Mouse (Mus musculus): ENCODE results near the gene C1ra.
A peak's percentile ranks its signal among the peaks of the same experiment; 100 is the strongest.
"Not testable (repeated sequence)": the region's sequence is repeated elsewhere in the genome, so short reads cannot be mapped to it uniquely, and the experiment has no call there.

C1ra gene

DNA sequence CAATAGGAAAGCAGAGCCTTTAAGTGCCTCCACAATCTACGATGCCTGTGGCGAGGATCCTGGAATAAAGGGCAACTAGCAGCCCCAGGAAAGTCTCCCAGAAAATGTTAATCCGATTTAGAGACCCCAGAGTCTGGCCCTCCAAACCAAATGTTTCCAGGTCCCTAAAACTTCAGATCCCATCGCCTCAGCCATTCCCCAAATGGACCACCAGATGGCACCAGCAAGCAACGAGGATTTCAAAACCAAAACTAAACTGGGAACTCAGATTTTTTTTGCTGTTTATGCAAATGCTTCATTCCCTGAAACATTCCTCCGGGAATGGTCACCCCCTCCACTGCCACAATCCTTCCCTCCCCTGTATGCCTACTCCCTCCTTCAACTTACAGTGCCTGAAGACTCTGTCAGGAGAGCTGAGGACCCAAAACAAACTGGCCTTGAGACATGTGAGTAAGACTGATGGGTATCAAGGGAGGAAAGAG, at the start of gene C1ra:
TSS of gene C1ra (plus strand) at position 51 of the 482 bp plus-strand sequence.
- peak; percentile 68 for DNase-seq (ENCODE audit: low read depth, low spot score)

DNA sequence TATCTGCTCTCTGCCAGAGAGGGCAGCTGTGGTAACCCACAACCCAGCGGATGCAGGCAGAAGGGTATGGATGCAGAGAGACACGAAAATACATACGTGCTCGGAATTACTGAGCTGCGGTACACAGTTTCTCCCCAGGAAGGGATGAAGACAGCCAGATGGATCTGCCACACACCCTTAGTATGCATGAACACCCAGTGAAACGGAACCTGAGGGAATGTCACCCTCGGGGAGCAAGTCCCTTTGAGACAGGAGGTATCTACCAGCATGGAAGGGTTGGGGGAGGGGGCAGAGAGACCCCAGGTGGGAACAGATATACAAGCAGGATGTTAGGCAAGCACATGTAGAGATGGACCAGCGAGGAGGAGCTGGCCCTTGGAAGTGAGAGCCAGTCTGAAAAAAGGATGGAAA, 48.3 kb upstream of the C1ra start:
- peak; percentile 56 for DNase-seq (ENCODE audit: low read depth, low spot score)

DNA sequence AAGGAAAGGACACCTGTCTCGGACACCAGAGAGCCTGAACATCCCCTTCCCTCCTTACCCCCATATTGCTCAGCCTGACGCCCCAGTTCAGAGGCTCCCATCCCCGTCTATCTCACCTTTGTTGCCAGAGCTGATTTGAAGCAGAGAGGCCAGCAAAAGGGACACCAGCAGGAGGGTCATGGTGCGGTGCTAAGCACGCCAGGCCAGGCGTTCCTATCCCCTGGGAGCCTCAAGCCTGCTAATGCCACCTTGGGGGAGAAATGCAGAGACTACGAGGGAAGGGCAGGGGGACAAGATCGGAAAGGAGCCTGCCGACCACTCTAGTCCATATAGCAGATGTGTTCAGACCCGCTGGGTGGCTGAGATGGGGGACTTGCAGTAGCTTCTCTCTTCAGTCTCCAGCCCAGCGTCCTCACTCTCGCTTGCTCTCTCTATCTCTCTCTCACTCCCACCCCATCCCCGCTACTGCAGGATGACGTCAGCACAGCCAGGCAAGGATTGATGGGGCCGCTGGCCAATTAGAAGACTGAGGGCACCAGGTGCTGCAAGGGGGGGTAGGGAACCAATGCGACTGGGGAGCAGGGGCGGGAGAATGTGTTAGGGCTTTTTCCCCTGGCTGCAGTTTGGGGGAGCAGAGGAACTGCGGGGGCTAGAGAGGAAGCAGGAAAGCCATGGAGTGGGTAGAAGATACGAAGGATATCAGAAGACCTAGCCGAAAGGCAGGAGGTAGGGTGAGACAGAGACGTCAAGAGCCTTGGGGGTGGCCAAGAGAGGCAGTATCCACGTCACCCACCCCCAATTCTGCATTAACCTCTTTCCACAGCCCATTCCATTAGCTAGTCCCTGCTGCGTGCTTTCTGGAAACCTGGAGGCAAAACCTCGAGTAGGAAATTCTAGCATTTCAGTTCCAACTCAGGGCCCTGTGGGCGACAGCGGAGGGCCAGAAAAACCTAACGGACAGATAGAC, 47.6 kb upstream of the C1ra start, which contains the start of gene Clstn3:
TSS of gene Clstn3 (minus strand) at position 490 of the 967 bp plus-strand sequence.
- DNase-seq (ENCODE audit: low read depth, low spot score), result peak; percentile 99

DNA sequence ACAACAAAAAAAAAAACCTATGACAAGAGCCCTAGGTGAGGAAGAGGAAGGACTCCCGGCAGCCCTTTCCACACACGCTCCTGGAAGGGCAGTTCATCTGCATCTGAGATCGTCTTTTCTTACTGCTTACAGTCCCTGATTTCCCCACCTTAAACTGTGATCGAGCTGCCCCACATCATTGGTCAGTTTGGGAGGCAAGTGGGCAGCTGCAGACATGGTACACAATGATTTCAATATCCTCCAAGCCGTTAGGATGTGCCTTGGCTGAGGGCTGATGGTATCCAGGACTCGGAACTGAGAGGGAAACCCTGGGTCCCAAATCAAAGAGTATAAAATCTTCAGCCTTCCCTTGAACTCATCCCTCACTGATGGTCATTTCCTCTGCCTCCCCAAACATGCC, 46.9 kb upstream of the C1ra start:
- peak; percentile 41 for DNase-seq (ENCODE audit: low read depth, low spot score)

DNA sequence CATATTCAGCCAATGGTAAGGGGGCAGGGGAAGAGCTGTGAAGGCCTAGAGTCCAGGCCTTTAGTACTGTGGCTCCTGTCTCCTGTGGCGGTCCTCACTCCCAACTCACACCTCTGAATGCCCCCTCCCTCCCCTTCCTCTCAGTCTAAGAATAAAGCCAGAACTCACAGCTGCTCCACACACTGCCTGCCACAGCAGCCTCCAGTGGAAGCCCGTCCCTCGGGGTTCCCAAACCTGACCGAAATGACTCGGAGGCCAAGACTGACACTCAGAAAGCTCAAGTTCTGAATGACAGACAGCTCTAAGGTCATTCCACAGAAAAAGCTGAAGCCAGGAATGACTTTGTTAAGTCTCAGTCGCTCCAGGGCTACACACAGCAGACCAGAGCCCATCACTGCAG, 46.5 kb upstream of the C1ra start:
- DNase-seq (ENCODE audit: low read depth, low spot score), result no peak

DNA sequence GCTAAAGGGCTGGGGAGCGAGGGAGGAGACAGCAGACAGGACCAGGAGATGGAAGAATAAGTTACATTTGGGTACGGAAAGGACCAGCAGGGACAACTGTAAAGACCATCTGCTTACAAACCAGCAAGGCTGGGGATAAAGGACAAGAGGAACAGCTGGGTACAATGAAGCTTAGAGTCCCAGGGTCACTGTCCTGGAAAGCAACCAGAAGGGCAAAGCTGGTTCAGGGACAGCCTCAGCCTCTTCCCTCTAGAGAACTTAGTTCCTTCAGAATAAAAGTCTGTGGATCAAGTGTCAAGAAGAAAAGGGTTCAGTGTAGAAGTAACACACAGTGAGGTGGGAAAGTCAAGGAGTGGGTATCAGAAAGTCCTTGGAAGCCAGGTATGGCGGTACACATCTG, 41.1 kb upstream of the C1ra start:
- no peak for DNase-seq (ENCODE audit: low read depth, low spot score)

DNA sequence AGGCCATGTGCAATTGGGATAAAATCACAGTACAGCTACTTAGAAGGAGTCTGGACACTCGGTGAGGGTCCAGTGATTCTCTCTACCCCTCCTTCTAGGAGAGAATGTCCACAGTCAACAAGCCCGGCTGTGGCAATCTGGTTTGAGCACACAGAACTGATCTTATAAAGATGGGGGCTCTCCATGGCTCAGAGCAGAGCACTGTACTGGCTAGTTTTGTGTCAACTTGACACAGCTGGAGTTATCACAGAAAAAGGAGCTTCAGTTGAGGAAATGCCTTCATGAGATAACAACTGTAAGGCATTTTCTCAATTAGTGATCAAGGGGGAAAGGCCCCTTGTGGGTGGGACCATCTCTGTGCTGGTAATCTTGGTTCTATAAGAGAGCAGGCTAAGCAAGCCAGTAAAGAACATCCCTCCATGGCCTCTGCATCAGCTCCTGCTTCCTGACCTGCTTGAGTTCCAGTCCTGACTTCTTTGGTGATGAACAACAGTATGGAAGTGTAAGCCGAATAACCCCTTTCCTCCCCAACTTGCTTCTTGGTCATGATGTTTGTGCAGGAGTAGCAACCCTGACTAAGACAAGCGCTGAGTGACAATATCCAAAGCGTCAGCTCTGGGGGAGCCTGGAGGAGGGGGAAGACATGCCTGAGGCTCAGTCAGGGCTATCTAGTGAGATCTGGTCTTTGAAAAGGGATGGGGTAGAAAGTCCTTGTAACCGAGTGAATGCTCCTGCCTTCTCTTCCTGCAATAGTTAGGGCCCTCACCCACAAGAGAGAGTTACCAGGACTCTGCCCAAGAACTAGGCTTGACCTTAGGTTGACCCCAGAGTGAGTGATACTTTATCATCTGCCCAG, 40.2 kb upstream of the C1ra start:
- DNase-seq (ENCODE audit: low read depth, low spot score), result not testable (repeated sequence)

DNA sequence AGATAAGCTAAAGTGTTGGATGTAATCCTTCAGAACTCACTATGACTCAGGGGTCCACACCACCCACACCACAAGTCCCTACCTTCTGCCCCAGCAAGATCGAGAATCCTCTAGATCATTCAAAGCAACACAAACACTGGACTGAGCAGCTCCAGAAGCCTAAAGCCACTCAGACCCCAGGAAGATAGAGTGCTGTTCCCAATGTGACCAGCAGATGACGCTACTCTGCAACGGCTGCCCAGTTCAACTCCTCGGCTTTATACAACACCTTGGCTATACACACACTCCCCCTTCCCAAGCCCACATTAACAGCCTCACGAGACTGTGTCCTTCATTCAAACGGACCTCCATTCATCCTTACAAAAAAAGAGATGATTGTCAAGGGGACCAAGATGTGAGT, 39.4 kb upstream of the C1ra start:
- DNase-seq (ENCODE audit: low read depth, low spot score), result peak; percentile 48

DNA sequence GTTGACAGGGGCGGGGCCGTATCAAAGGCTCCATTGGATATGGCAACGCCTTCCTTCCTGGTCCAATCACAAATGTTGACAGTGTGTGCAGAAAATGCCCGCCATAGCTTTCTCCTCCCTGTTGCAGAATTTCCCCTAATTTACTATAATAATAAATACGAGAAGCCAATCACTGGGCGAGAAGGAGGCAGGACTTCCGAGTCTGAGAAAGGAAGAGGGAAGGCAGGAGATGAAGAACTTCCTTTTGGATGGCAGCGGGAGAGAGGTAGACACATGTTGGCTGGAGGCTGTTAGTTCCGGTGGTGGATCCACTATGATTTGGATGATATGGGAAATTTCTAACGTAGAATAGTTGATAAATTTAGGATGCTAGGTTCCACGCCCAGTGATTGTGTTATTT, 37.6 kb upstream of the C1ra start:
- no peak for DNase-seq (ENCODE audit: low read depth, low spot score)

DNA sequence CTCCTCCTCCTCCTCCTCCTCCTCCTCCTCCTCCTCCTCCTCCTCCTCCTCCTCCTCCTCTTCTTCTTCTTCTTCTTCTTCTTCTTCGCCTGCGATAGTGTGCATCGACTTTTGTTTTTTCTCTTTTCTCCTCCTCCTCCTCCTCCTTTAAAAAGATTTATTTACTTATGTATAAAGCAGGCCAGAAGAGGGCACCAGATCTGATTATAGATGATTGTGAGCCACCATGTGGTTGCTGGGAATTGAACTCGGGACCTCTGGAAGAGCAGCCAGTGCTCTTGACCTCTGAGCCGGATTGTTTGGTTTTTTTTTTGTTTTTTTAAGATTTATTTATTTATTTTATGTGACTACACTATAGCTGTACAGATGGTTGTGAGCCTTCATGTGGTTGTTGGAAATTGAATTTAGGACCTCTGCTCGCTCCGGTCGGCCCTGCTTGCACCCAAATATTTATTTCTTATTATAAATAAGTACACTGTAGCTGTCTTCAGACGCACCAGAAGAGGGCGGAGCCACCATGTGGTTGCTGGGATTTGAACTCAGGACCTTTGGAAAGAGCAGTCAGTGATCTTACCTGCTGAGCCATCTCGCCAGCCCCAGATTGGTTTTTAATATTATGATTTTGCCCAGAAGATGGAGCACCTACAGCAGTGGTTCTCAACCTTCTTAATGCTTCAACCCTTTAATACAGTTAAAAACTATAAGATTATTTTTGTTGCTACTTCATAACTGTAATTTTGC, 36.7 kb upstream of the C1ra start:
- DNase-seq (ENCODE audit: low read depth, low spot score), result not testable (repeated sequence)

DNA sequence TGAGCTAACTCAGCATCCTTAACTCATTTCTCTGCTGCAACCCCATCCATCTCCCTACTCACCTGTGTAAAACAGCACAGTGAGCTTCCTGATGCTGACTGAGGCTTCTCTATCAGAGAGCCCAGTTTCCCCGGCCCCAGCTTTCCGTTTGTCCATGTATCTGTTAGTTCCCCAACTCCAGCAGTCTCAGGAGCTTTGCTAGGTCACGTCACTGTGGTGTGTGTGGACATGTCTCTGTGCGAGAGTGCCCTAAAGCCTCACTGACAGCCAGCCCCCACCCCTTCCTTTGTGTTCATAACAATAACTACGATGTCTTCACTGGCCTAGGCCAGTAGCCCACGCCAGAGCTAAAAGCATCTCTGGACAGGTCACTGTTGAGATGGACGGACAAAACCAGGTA, 36.0 kb upstream of the C1ra start:
- DNase-seq (ENCODE audit: low read depth, low spot score), result no peak

DNA sequence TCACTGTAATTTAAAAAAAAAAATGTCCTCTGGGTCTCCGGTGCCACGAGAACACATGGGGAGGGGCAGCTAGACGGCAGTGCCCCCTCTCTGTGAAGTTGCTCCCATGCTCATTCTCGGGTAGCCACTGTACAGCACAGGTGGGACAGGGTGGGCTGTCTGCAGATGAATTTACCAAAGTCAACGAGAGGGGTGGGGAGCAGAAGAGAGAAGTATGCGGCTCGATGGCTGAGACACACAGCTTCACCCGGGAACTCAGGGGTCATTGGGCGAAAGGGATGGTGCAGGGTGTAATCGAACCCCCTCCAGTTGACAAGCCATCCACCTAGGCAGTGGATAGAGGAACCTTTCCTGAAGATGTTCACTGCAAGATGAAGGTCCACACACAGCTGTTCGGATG, 35.4 kb upstream of the C1ra start:
- no peak for DNase-seq (ENCODE audit: low read depth, low spot score)

DNA sequence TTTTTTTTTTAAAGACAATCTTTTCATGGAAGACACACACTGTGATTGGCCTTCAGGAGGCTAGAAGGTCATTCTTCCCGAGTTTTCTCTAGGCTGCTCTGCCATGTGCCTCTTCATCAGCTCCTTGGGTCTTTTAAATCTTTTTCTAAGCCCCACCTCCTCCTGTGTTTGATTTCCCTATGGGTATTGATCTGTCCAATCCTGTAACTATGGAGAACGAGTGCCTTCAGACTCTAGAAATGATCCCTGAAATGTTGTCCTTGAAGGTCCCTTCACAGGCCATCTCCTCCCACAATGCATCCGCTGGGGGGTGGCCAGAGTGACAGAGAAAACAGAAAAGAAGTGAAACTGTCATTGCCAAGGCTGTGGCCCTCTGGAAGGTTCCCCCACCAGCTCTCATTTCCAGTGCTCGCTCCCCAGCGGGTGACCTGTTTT, 35.0 kb upstream of the C1ra start:
- no peak for DNase-seq (ENCODE audit: low read depth, low spot score)

DNA sequence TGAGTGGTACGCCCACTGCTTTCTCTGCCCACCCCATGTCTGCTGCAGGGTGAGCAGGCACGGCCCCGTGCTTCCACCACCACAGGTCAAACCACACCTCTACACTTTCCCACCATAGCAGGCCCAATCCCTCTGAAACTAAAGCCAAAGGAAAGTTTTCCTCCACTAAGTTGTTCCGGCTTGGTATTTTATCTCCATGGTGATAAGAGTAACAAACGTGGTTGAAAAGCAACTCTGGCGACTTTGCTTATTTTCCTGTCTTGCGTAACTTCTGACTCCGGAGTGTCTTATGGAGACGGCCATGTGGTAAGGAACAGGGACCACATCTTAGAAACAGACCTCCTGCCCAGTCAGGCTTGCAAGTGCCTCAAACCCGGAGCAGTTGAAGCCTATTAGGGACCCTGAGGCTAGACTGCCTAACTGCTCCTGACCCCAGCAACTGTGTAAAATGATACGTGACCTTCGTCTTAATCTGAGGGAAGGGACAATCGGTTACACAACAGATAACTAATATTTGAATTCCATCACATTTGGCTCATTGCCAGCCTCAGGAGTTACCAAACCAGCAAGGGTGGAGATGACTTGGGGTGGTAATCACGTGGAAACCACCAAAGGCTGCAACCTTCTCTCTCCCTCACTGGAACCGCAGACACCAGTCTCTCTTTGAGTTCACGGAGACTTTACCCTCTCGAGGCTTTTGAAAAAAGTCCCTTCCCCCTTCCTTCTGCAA, 34.1 kb upstream of the C1ra start:
- DNase-seq (ENCODE audit: low read depth, low spot score), result no peak

DNA sequence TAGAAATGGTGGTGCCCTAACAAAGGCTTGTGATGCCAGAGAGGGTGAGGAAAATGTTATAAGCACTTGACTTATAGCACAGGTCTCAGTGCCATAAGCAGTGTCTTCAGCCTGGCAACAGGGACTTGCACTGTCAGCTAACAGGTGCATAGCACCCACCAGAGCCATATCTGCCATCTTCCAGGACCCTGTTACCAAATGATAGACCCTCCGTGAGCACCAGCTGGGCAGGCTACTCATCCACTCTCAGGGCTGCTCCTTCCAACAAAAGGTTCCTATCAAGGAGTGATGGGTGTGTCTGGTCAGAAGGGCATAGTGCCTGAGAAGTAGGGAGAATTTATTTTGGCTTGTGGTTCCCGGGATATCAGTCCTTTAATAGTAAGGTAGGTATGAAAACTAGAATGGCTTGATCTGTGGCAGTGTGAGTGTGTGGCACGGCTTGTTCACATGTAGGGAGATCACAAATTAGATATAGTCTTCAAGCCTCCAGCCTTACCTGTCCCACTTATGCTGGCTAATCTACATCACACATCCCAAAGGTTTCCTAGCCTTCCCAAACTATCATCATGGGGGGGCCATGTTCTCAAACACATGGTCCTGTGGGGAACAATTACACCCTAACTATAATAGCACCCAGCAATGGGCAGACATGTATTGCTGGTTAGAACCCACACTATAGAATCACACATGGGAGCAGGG, 33.2 kb upstream of the C1ra start:
- no peak for DNase-seq (ENCODE audit: low read depth, low spot score)

DNA sequence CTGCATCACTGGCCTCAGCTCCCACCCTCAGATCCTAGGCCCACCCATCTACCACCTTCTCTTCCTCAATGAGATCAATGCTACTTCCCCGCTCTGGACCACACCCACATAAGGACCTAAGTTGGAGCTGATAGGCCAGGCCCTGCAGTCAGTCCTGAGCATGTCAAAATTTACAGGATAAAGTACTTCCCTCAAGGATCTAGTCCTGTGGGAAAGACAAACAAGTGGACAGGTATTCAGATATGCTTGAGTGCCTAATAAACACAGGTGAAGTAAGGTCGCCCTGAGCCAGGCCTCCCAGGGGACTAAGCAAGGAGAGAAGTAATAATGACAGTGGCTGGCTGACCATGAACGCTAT, 32.7 kb upstream of the C1ra start:
- DNase-seq (ENCODE audit: low read depth, low spot score), result no peak

DNA sequence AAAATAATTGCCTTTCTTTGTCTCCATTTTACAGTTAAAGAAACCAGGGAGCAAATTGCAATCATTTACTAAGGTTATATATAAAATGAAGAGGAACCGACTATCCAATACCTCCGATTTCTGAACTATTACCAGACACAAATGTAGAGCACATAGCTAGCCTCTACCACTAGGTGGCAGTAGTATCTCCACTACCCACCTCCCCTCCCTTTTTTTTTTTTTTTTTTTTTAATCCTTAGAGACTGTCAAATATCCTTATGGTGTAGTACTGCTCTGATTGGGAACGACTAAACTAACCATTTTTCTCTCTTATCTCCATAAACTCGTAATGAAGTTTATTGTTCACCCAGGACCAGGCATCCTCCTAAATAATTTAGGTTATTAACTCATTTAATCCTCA, 31.9 kb upstream of the C1ra start:
- peak; percentile 78 for DNase-seq (ENCODE audit: low read depth, low spot score)

DNA sequence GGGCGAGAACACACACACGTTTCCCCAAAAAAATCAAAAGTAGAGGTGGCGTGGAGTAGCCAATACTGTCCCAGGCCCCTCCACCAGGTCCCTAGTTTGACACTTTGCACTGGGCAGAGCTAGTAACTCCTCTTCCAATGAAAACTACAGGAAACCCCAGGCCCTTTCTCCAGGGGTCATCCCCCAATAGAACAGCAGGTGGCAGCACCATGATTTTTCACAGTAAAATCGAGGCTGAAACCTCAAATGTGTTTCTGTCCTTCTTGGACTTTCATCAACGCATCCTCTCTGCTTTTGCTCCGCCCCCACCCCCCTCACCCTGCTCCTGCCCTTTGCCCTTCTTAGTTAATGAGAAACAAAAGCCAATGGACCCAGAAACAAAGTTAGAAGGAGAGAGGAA, 30.6 kb upstream of the C1ra start:
- peak; percentile 59 for DNase-seq (ENCODE audit: low read depth, low spot score)

DNA sequence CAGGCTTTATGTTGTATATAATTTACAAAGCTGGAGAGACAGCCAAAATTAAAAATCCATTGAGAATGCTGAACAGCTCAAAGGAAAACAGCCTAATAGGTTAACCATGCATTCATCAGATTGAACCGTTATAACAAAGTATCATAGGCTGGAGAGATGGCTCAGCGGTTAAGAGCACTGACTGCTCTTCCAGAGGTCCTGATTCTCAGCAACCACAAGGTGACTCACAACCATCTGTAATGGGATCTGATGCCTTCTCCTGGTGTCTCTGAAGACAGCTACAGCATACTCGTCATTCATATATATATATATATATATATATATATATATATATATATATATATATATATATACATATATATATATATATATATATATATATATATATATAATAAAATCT, 28.4 kb upstream of the C1ra start:
- not testable (repeated sequence) for DNase-seq (ENCODE audit: low read depth, low spot score)

DNA sequence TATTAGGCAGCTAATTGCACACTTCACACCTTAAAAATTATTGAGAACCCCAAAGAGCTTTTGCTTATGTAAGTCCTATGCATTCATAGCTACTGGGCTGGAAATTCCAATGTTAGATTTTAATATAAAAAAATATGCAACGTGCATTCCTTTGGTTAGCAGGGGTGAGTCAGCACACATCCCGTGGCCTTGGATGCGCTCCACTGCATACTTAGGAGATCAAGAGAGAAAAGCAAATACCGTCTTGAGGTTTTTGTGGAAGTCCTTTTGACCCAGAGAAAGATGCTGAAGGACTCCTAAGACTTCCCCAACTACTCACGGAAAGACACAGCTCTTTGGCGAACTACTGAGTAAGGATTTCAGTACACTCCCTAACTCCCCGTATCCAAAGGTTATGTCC, 27.4 kb upstream of the C1ra start:
- DNase-seq (ENCODE audit: low read depth, low spot score), result no peak

All from brain, adult 2 months (tissue).